Mouse (Mus musculus): Measurements from ENCODE around the gene Higd1b. TPM values are rescaled to one million over a fixed set of nuclear protein-coding genes. Genes with fewer than 3 reads are reported as not detected.

Gene Higd1b
- polyA plus RNA-seq, 1 experiment from 2014 or later, result not detected

GRCm38 (mm10) chr11:102884616-102885219 is 49.1 kb downstream of the Higd1b start, which contains the start of gene Fam187a:
Gene Fam187a, plus strand, starts transcription at chr11:102885169.
- Histone ChIP-seq H3K36me3 (ENCODE audit: control insufficient read depth, insufficient read depth) (no peaks in the 10 kb centered on the region), H3K27ac (ENCODE audit: low read length) (no peak within 1 kb of the TSS), H3K4me1 (ENCODE audit: control insufficient read depth, low read depth, low read length) (peaks cover 23% of the 10 kb centered on the region), H3K9ac (ENCODE audit: low read depth, low read length) (no peak within 1 kb of the TSS), H3K4me2 (ENCODE audit: low read depth, low read length) (no peak within 1 kb of the TSS), H3K4me3 (ENCODE audit: low read depth, low read length) (no peak within 1 kb of the TSS), H3K27me3 (ENCODE audit: control insufficient read depth, insufficient read depth, low read depth, low read length) (peaks cover 10% of the 10 kb centered on the region), H3K9me3 (replicated peaks; ENCODE audit: control insufficient read depth, low read length) (no peaks in the 10 kb centered on the region)
- no peak for ATAC-seq (ENCODE audit: low read depth)
- 49% methylated on average over 10 of the region's 10 CpGs for WGBS (ENCODE audit: insufficient replicate concordance)

- H3K4me1 ChIP-seq (ENCODE audit: control insufficient read depth, low read depth, low read length), result peaks cover 21% of the 10 kb centered on the region
- no peak overlapping the region for H3K4me2 ChIP-seq (ENCODE audit: low read depth, low read length)
- H3K4me3 ChIP-seq (ENCODE audit: low read depth, low read length), result no peak overlapping the region
- peaks cover 8% of the 10 kb centered on the region for H3K27me3 ChIP-seq (ENCODE audit: control insufficient read depth, insufficient read depth, low read depth, low read length)
- H3K36me3 ChIP-seq (ENCODE audit: control insufficient read depth, insufficient read depth), result no peaks in the 10 kb centered on the region
- no peak overlapping the region for H3K9ac ChIP-seq (ENCODE audit: low read depth, low read length)
- no peaks in the 10 kb centered on the region for H3K9me3 ChIP-seq (replicated peaks; ENCODE audit: control insufficient read depth, low read length)
- ATAC-seq (ENCODE audit: low read depth), result no peak
- H3K27ac ChIP-seq (ENCODE audit: low read length), result no peak overlapping the region
- 69% methylated on average over 5 of the region's 5 CpGs for WGBS (ENCODE audit: insufficient replicate concordance)
These were observed 51.8 kb downstream of the Higd1b start for GRCm38 (mm10) chr11:102887433-102887832.

Other genes starting within 250 kb of the Higd1b start
- gene Fzd2, start 231.5 kb upstream of the Higd1b start, polyA plus RNA-seq (2015; fragmentation: Nextera tagmentation; extraction: Ambion mirVana), result 0.29 and 0.54 TPM in 2 replicates
- gene Meioc, start 172.1 kb upstream of the Higd1b start, polyA plus RNA-seq (2015; fragmentation: Nextera tagmentation; extraction: Ambion mirVana), result 0.05 TPM in 1 of 2 replicates, not detected in the other
- gene Ccdc43, start 138.1 kb upstream of the Higd1b start, polyA plus RNA-seq (2015; fragmentation: Nextera tagmentation; extraction: Ambion mirVana), result 13.4 TPM in 2 replicates
- gene Adam11, start 74.4 kb upstream of the Higd1b start, polyA plus RNA-seq (2015; fragmentation: Nextera tagmentation; extraction: Ambion mirVana), result 0.08 and 0.35 TPM in 2 replicates
- 0.91 and 1.4 TPM in 2 replicates for gene Gjc1, start 16.1 kb upstream of the Higd1b start, polyA plus RNA-seq (2015; fragmentation: Nextera tagmentation; extraction: Ambion mirVana)
- 87.3 and 98.5 TPM in 2 replicates for gene Eftud2, start 45.1 kb downstream of the Higd1b start, polyA plus RNA-seq (2015; fragmentation: Nextera tagmentation; extraction: Ambion mirVana)
- gene Ccdc103, start 45.4 kb downstream of the Higd1b start, polyA plus RNA-seq (2015; fragmentation: Nextera tagmentation; extraction: Ambion mirVana), result 0.93 and 1.2 TPM in 2 replicates
- gene Fam187a, start 49.3 kb downstream of the Higd1b start, polyA plus RNA-seq (2015; fragmentation: Nextera tagmentation; extraction: Ambion mirVana), result not detected in 2 replicates
- gene Gfap, start 65.1 kb downstream of the Higd1b start, polyA plus RNA-seq (2015; fragmentation: Nextera tagmentation; extraction: Ambion mirVana), result 7.4 and 8.3 TPM in 2 replicates
- 10.9 and 11.0 TPM in 2 replicates for gene Kif18b, start 89.3 kb downstream of the Higd1b start, polyA plus RNA-seq (2015; fragmentation: Nextera tagmentation; extraction: Ambion mirVana)
- gene C1ql1, start 110.8 kb downstream of the Higd1b start, polyA plus RNA-seq (2015; fragmentation: Nextera tagmentation; extraction: Ambion mirVana), result 0.13 TPM in 1 of 2 replicates, not detected in the other
- gene Nmt1, start 192.3 kb downstream of the Higd1b start, polyA plus RNA-seq (2015; fragmentation: Nextera tagmentation; extraction: Ambion mirVana), result 32.1 and 36.6 TPM in 2 replicates
- gene Dcakd, start 192.5 kb downstream of the Higd1b start, polyA plus RNA-seq (2015; fragmentation: Nextera tagmentation; extraction: Ambion mirVana), result 22.9 and 29.0 TPM in 2 replicates